Mouse (Mus musculus) forebrain, postnatal 0 days (tissue): ENCODE data around the gene Ascc2. TPM values are rescaled to one million over a fixed set of nuclear protein-coding genes. Genes with fewer than 3 reads are reported as not detected.

Source experiments
- ATAC-seq: fragments of 200-750 bp; cut with Nextera tagmentation; 2 replicates; pipeline ENCODE4 v1.8.0; 2017; ENCODE audit warnings: mild to moderate bottlenecking, moderate library complexity
- DNase-seq: peaks from one replicate; pipeline ENCODE4 v3.0.0-alpha.2; 2015
- H3K27ac ChIP-seq: fragments of 300-500 bp; sonication (generic); 2 replicates; pipeline ENCODE4 v1.5.1; 2014; ENCODE audit warnings: low read depth, mild to moderate bottlenecking, antibody characterized with exemption, low read length, moderate library complexity, mixed read lengths
- H3K27me3 ChIP-seq: fragments of 300-500 bp; sonication (generic); 2 replicates; pipeline ENCODE4 v1.6.1; 2014; ENCODE audit warnings: mild to moderate bottlenecking, low read length, mixed read lengths; ENCODE audit not compliant: insufficient read depth
- H3K36me3 ChIP-seq: fragments of 300-500 bp; sonication (generic); 2 replicates; pipeline ENCODE4 v1.6.1; 2014; ENCODE audit warnings: mild to moderate bottlenecking, moderate library complexity; ENCODE audit not compliant: insufficient read depth
- H3K4me1 ChIP-seq: fragments of 300-500 bp; sonication (generic); 2 replicates; pipeline ENCODE4 v1.6.1; 2014; ENCODE audit warnings: antibody characterized with exemption; ENCODE audit not compliant: insufficient read depth
- H3K4me2 ChIP-seq: fragments of 300-500 bp; sonication (generic); 2 replicates; pipeline ENCODE4 v1.6.1; 2014; ENCODE audit warnings: low read depth, mild to moderate bottlenecking, moderate library complexity
- H3K4me3 ChIP-seq: fragments of 300-500 bp; sonication (generic); 2 replicates; pipeline ENCODE4 v1.5.1; 2014; ENCODE audit warnings: low read depth, low read length, mixed read lengths
- H3K9ac ChIP-seq: fragments of 300-500 bp; sonication (generic); 2 replicates; pipeline ENCODE4 v1.6.1; 2014; ENCODE audit warnings: mild to moderate bottlenecking
- H3K9me3 ChIP-seq: fragments of 300-500 bp; sonication (generic); 2 replicates; pipeline ENCODE4 v1.6.1; 2016; ENCODE audit warnings: low read length
- CTCF ChIP-seq: sonication (generic); IDR thresholded peaks from 2 replicates; pipeline ENCODE4 v1.5.1; 2016; ENCODE audit warnings: antibody characterized with exemption, control low read depth, low read depth
- WGBS: fragments of 180-500 bp; shearing (Covaris S2); extraction: QIAGEN DNeasy Blood & Tissue Kit; methylation state at CpG from one replicate; pipeline ENCODE4 v1.1.7; 2014; 5-methylcytosine and 5-hydroxymethylcytosine counted together
- polyA plus RNA-seq: library from polyadenylated mRNA; unstranded; fragments of >200 nt; fragmentation: Nextera tagmentation; extraction: Ambion mirVana; gene quantifications from 2 replicates; pipeline ENCODE4 v1.2.1, GENCODE M21; 2015
- total RNA-seq: library from RNA; depleted of rRNA; stranded (reverse); fragments of >200 nt; gene quantifications from 2 replicates; pipeline ENCODE4 v1.2.3, GENCODE M21; 2014

The Ascc2 gene
- total and polyA plus RNA-seq, 2 experiments from 2014 or later, result 14.3 to 17.3 TPM

GRCm38 (mm10) chr11:4683516-4683915 lies 46.0 kb downstream of the Ascc2 start:
- ATAC-seq, result no peak
- WGBS, result 93% methylated on average over 6 of the region's 6 CpGs
- Histone ChIP-seq H3K27me3 (no peaks in the 10 kb centered on the region), H3K4me2 (no peak overlapping the region), H3K4me1 (no peaks in the 10 kb centered on the region), H3K9me3 (no peaks in the 10 kb centered on the region), H3K4me3 (no peak overlapping the region), H3K27ac (no peak overlapping the region), H3K9ac (no peak overlapping the region), H3K36me3 (peaks cover 52% of the 10 kb centered on the region)
- no peak for TF ChIP-seq CTCF
- DNase-seq, result no peak

GRCm38 (mm10) chr11:4684186-4684585 lies 46.6 kb downstream of the Ascc2 start:
- Histone ChIP-seq H3K27me3 (no peaks in the 10 kb centered on the region), H3K9ac (no peak overlapping the region), H3K4me3 (no peak overlapping the region), H3K4me1 (no peaks in the 10 kb centered on the region), H3K9me3 (no peaks in the 10 kb centered on the region), H3K4me2 (no peak overlapping the region), H3K27ac (no peak overlapping the region), H3K36me3 (peaks cover 49% of the 10 kb centered on the region)
- 73% methylated on average over 6 of the region's 6 CpGs for WGBS
- DNase-seq (no peak), ATAC-seq (no peak)
- TF ChIP-seq CTCF, result no peak

- H3K9ac ChIP-seq, result no peak overlapping the region
- 77% methylated on average over 4 of the region's 4 CpGs for WGBS
- no peak overlapping the region for H3K4me2 ChIP-seq
- H3K27me3 ChIP-seq, result no peaks in the 10 kb centered on the region
- peaks cover 41% of the 10 kb centered on the region for H3K36me3 ChIP-seq
- no peak overlapping the region for H3K27ac ChIP-seq
- H3K4me1 ChIP-seq, result no peaks in the 10 kb centered on the region
- no peak overlapping the region for H3K4me3 ChIP-seq
- DNase-seq, result no peak
- no peaks in the 10 kb centered on the region for H3K9me3 ChIP-seq
- no peak for ATAC-seq
- TF ChIP-seq CTCF, result no peak
Observed at GRCm38 (mm10) chr11:4685071-4685470, 47.5 kb downstream of the Ascc2 start.

- Histone ChIP-seq H3K4me3 (no peak overlapping the region), H3K27me3 (no peaks in the 10 kb centered on the region), H3K9me3 (no peaks in the 10 kb centered on the region), H3K4me1 (no peaks in the 10 kb centered on the region), H3K9ac (no peak overlapping the region), H3K4me2 (no peak overlapping the region), H3K36me3 (peaks cover 36% of the 10 kb centered on the region), H3K27ac (no peak overlapping the region)
- 82% methylated on average over 5 of the region's 5 CpGs for WGBS
- no peak for TF ChIP-seq CTCF
- DNase-seq, result no peak
- no peak for ATAC-seq
Observed at GRCm38 (mm10) chr11:4685510-4685909, 48.0 kb downstream of the Ascc2 start.

- Histone ChIP-seq H3K4me2 (no peak overlapping the region), H3K27ac (no peak overlapping the region), H3K36me3 (peaks cover 22% of the 10 kb centered on the region), H3K4me1 (no peaks in the 10 kb centered on the region), H3K9me3 (no peaks in the 10 kb centered on the region), H3K4me3 (no peak overlapping the region), H3K27me3 (no peaks in the 10 kb centered on the region), H3K9ac (no peak overlapping the region)
- TF ChIP-seq CTCF, result no peak
- no peak for ATAC-seq
- no peak for DNase-seq
- WGBS, result 81% methylated on average over 3 of the region's 3 CpGs
Observed at GRCm38 (mm10) chr11:4687027-4687426, 49.5 kb downstream of the Ascc2 start.

GRCm38 (mm10) chr11:4687874-4688273 lies 50.3 kb downstream of the Ascc2 start:
- no peak for DNase-seq
- Histone ChIP-seq H3K4me2 (no peak overlapping the region), H3K4me3 (no peak overlapping the region), H3K4me1 (no peaks in the 10 kb centered on the region), H3K27me3 (no peaks in the 10 kb centered on the region), H3K9ac (no peak overlapping the region), H3K27ac (no peak overlapping the region), H3K9me3 (no peaks in the 10 kb centered on the region), H3K36me3 (peaks cover 14% of the 10 kb centered on the region)
- WGBS, result 79% methylated on average over 3 of the region's 3 CpGs
- TF ChIP-seq CTCF, result no peak
- ATAC-seq, result no peak

- H3K9ac ChIP-seq, result no peak overlapping the region
- no peaks in the 10 kb centered on the region for H3K27me3 ChIP-seq
- H3K27ac ChIP-seq, result no peak overlapping the region
- H3K4me3 ChIP-seq, result no peak overlapping the region
- H3K4me2 ChIP-seq, result no peak overlapping the region
- peaks cover 5% of the 10 kb centered on the region for H3K36me3 ChIP-seq
- ATAC-seq (no peak), DNase-seq (no peak)
- H3K9me3 ChIP-seq, result no peaks in the 10 kb centered on the region
- TF ChIP-seq CTCF, result no peak
- H3K4me1 ChIP-seq, result no peaks in the 10 kb centered on the region
- WGBS, result 67% methylated on average over 11 of the region's 11 CpGs
Observed at GRCm38 (mm10) chr11:4688632-4689380, 51.3 kb downstream of the Ascc2 start.
